Mouse (Mus musculus): ENCODE data around the gene Foxg1. TPM values are rescaled to one million over a fixed set of nuclear protein-coding genes. Genes with fewer than 3 reads are reported as not detected.
A peak's percentile ranks its signal among the peaks of the same experiment; 100 is the strongest.

The Foxg1 gene
- total RNA-seq, 2 experiments from 2014 or later = not detected

DNA sequence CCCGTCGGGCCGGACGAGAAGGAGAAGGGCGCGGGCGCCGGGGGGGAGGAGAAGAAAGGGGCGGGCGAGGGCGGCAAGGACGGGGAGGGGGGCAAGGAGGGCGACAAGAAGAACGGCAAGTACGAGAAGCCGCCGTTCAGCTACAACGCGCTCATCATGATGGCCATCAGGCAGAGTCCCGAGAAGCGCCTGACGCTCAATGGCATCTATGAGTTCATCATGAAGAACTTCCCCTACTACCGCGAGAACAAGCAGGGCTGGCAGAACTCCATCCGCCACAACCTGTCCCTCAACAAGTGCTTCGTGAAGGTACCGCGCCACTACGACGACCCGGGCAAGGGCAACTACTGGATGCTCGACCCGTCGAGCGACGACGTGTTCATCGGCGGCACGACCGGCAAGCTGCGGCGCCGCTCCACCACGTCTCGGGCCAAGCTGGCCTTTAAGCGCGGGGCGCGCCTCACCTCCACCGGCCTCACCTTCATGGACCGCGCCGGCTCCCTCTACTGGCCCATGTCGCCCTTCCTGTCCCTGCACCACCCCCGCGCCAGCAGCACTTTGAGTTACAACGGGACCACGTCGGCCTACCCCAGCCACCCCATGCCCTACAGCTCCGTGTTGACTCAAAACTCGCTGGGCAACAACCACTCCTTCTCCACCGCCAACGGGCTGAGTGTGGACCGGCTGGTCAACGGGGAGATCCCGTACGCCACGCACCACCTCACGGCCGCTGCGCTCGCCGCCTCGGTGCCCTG, 2.6 kb downstream of the Foxg1 start, which contains the start of gene Gm43517:
Gm43517 (plus strand) TSS at position 299 of the 755 bp plus-strand sequence.
- DNase-seq = peak in 1 of 2 experiments; percentile 11
- intact Hi-C loops (cut with DNase I) = no loop called here

DNA sequence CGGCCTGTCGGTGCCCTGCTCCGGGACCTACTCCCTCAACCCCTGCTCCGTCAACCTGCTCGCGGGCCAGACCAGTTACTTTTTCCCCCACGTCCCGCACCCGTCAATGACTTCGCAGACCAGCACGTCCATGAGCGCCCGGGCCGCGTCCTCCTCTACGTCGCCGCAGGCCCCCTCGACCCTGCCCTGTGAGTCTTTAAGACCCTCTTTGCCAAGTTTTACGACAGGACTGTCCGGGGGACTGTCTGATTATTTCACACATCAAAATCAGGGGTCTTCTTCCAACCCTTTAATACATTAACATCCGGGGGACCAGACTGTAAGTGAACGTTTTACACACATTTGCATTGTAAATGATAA, 3.2 kb downstream of the Foxg1 start:
- DNase-seq = no peak
- intact Hi-C loops (cut with DNase I) = no loop called here

DNA sequence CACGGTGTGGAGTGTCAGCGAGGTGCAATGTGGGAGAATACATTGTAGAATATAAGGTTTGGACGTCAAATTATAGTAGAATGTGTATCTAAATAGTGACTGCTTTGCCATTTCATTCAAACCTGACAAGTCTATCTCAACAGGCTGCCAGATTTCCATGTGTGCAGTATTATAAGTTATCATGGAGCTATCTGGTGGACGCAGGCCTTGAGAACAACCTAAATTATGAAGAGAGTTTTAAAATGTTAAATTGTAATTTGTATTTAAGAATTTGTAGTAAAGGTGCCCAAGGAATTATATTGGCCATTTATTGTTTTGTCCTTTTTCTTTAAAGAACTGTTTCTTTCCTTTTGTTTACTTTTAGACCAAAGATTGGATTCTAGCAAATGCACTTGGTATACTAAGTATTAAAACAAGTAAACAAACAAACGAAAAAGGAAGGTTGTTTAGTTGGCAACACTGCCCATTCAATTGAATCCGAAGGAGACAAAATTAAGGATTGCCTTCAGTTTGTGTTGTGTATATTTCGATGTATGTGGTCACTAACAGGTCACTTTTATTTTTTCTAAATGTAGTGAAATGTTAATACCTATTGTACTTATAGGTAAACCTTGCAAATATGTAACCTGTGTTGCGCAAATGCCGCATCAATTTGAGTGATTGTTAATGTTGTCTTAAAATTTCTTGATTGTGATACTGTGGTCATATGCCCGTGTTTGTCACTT, 3.8 kb downstream of the Foxg1 start:
- intact Hi-C loops (cut with DNase I) = no loop called here
- DNase-seq = no peak

DNA sequence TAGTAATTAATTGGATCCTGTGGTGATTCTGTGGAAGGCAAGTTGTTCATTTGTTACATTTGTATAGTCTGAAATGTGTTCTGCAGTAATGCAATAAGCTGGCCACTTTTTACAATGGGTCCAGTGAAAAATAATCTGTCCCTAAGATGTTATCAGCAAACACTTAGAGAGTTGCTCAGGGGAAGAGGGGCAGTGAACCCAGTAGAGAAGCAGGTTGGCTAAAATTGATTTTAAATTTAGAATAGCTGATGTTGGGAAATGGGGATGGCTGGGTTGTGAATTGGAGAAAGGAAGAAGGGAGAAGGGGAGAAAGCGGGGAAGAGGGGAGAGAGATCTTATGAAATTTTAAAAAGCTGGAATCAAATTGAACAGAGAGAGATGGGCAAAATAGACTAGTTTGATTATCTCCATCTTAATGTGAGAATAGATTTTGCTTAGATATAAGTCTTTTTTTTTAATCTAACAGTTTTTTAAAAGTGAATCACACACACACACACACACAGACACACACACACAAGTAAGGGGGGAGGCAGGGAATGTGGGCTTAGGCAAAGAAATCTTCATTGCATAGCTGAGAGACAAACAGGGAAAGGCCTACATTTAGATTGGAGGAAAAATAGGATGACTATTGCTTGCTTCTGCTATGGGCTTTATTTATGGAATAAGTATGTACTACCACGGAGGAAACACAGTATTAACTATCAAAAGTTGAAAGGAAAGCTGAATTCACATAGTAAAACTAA, 5.6 kb downstream of the Foxg1 start:
- DNase-seq = no peak
- intact Hi-C loops (cut with DNase I) = no loop called here

DNA sequence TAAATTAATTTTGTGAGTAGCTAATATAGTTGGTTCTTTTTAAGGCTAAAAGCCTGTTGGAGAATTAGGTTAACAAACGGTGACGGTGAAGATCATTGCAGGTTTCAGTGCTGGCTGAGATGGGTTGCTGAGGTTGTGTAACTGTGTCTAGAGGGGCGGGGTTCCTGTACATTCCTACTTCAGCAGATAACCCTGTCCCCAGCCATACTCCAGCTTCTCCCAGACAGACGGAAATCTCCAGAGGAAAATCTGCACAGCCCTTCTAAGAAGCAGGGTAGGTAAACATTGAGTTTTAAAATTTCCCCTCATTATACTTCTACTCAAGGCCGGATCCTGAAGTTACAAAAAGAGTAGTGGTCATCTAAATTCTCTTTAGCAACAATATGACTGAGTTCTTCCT, 7.2 kb downstream of the Foxg1 start:
- intact Hi-C loops (cut with DNase I) = no loop called here
- no peak for DNase-seq

DNA sequence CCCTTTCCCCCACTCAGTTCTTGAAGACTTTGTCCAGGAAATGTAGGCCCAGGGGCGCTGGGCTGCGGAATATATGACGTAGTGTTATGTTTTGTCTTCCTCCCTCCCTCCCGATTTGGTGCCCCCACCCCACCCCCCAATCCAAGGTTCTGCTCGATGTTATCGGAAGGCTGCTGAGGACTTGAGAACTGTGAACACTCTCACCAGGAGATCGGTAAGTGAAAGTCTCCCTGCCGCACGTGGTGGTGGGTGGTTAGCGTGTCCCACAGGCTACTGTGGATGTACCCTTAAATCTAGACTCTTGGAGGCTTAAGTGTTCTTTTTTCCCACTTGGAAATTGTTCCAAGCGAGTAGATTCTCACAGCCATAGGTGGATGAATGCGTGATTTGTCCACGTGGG, 7.8 kb downstream of the Foxg1 start:
- no peak for DNase-seq
- intact Hi-C loops (cut with DNase I) = no loop called here

DNA sequence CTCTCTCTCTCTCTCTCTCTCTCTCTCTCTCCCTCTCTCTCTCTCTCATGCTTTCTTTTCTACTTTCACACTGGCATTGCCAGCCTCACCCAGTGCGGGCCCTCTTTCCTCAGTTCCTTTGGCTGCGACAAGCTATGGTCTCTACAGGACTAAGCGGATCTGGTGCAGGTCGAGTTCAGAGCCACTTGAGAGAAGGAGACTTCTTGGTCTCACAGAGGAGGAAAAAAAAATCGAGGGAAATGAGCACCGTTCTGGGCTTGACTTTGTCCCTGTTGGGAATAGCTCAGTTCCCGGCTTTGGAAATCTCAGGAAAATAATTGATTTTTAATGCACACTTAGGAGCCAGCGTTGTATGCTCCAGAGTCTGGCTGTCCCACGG, 8.5 kb downstream of the Foxg1 start:
- intact Hi-C loops (cut with DNase I) = no loop called here
- no peak for DNase-seq

DNA sequence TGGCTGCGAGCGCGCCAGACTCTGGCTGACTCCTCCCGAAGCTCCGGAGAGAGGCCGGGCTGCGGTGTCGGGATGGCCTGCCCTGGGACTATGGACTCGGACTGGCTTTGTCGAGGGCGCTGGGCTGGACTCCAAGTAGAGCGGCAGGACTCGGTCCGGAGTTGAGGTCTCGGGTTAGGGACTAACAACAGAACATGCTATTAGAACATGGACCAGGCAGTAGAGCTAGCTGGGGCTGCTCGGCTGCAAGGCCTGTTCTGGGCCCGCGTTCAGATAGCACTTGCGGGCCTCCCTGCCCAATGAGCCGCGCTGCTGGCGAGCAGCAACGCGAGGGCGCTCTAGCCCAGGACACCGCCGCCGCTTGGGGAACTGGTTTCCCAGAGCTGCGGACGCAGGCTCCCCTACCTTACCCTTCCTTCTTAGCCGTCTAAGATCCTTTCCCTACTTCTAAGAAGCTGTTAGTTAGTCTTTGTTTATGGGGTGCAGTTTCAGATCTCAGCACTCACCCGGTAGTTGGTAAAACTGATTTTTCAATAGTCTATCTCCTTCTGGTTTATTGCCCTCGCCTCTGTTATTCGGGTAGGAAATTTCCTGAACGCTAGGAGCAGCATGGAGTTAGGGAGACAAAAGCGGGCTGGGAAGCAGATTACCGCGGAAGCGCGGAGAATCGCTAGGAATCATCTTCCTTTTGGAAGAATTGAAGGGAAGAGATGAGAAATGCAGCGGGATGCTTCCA, 9.0 kb downstream of the Foxg1 start:
- intact Hi-C loops (cut with DNase I) = no loop called here
- peak in 1 of 2 experiments; percentile 12 for DNase-seq

DNA sequence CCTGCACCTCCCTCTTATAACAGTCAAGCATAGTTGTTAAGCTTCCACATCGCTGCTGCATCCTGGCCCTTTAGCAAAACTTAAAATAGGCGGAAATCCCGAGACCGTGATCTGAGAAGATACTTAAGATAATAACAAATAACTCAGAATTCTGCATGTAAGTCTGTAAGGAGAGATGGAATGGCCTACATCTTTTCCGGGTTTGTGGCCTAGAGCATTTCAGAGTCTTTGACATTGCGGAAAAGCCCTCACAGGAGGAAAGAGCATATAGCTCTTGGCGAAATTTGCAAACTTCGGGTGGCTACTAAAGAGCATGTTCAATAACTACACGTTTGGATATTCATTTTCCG, 9.6 kb downstream of the Foxg1 start:
- DNase-seq = no peak
- intact Hi-C loops (cut with DNase I) = no loop called here

DNA sequence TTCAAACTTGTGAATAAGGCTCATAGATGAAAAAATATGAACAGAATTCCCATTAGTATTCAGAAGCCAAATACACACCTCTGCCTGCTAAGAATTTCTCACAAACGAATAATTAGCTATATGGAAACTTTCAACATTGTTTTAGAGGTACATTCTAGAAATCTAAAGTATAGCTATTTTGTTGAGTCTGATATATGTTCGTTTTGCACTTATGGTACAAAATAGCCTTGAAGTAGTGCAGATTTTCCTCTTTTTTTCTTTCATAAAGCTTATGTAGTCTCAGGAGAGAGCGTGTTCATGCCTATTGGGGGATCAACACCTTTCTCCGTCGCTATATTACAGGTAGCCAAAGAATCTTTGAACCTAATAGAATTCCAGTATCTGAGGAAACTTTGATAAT, 10.4 kb downstream of the Foxg1 start:
- DNase-seq = no peak
- intact Hi-C loops (cut with DNase I) = no loop called here

DNA sequence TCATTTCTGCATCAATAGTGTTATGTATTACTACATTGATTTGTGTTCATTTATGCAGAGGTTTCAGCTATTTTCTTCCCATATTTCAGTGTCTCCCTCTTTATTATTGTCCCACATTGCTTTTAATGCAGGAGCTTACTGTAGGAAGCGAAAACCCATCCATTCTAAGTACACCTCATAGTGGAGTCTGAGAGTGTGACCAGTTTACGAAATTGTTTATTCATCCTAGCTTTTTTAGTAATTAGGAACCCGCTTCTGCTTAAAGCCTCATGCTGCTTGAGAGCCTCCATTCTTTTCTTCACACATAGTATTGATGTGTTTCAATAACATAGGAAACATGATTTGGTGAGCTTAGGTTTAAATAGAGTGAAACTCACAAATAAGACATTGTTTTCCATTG, 11.2 kb downstream of the Foxg1 start:
- no peak for DNase-seq
- intact Hi-C loops (cut with DNase I) = no loop called here

DNA sequence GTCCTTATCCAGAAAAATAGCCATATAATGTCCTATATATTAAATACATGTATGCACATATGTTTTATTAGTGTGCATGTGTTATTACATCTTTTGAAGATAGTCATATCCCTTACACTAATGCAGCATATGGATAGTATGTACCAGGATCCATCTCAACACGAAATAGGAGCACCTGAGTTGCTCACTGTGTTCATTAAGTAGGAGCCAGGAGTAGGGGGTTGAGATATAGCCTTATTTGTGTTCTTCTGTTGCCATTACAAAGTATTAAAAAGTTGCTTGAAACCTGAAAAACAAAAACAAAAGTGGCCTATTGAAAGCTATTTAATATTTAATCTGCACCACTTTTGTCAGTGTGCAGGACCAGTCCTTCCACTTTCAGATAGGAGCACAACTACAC, 11.7 kb downstream of the Foxg1 start:
- DNase-seq = no peak
- intact Hi-C loops (cut with DNase I) = no loop called here

DNA sequence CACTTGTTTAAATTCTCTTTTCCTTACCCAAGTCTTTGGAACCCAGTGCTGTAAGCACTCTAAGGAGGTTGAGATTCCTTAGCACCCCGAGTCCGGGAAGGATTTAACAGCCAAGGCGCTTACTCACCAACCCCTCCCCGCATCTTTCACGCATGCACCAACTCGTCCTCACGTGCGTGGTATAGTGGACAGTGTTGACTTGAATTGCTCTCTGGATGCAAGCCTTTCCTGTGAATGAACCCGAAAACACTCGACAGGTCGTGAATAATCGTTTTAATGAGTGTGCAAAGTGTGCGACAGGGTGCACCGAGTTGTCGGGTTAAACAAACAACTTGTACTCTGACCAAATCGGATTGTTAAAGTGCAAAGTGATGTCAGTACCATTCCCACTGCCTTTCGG, 12.4 kb downstream of the Foxg1 start:
- intact Hi-C loops (cut with DNase I) = no loop called here
- DNase-seq = no peak

DNA sequence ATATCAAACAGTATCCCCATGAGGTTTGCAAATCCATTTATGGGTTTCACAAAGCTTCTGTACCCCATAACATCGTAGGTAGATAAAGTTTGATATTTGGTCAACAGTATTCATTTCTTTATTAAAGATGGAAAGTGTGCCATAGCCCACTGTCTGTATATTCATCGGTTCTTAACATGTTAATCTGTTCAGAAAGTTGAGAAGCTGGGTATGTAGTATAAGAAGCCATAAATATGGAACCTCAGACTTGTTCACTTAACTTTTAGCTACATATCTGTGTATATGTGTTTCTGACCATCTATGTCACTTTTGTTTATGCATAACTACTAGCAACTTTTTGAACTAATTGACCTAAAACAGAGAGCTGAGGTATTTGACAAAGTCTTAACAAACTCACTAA, 13.5 kb downstream of the Foxg1 start:
- DNase-seq = no peak
- intact Hi-C loops (cut with DNase I) = no loop called here

DNA sequence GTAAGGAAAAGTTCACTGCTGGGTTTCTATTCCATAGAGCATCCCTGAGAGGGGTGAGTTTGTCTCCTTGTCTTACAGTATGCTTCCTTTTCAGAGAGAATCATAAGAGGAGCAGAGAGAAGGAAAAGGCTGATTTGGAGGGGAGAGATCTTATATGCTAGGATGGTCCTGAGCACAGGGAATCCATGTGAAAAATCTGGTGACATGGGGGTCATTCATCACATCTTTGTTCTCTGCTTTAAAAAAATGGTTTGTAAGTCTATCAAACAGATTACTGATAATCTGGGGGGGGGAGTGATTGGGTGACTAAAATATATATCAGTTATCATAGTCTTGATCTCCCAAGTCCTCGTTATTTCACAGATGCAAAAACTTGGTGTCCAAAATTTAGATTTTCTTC, 14.3 kb downstream of the Foxg1 start:
- DNase-seq = no peak
- intact Hi-C loops (cut with DNase I) = no loop called here

DNA sequence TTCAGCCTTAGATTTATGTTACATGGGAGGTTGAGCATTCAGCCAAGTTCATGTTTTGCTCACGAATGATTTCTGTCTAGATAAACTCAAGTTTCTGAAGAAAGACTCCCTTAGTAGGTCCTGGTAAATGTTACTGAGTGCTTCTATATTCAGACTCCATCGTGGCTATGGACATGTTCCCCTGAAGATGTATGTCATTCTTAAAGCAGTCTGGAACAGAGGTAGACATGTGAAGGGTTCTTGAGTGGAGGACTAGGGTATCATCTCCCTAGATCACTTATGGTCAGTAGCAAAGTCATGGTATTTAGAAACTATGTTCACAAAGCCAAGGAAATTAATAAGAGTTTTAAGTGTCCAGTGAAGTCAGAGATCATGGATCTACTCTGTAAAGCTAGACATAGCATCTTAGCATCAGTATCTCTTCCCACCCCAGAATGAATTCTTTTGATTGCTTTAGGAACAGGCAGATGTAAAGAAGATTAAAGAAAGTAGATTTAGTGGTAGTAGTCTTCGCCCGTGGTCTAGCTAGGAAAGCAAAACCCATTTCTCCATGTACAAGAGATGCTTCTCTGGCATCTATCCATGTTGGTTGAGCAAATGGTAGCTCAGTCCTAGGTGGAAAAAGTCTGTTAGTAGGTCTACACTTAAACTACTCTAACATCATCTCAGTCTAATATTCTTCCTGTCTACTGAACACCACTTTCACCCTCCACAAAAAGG, 15.1 kb downstream of the Foxg1 start:
- no peak for DNase-seq
- intact Hi-C loops (cut with DNase I) = no loop called here

DNA sequence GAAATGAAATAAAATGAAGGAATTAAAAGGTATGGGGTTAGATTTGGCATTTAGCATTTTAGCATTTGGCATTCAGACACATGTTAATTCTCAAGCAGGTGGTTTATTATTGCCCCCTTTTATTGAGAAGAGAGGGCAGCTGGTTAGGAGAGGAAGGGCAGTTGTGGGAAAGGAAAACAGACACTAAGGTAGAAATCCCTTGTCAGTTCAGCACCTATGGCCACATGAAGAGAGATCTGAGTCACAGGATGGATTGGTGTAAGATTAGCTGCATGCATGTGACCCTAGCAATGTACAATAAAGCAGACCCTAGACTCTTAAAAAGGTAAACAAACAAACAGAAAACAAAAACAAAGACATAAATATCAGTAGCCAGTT, 15.7 kb downstream of the Foxg1 start:
- intact Hi-C loops (cut with DNase I) = no loop called here
- no peak for DNase-seq

DNA sequence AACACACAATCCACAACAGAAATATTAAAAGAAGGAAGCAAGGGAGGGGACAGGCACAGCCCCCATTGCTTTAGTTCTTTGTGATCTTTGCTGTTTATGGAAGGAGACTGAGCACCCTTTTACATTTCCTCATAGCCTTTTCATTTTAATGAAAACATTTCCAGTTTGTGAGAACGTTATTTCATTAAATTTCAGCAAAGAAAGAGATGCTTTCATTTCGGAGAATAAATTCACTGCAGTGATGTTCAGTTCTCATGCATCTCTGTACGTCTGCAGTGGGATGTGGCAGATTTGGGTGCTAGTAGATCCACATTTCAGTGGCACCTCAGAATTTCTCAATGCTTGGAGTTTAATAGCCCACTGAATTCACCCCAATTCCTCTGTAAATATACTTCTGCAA, 16.2 kb downstream of the Foxg1 start:
- intact Hi-C loops (cut with DNase I) = no loop called here
- DNase-seq = no peak

DNA sequence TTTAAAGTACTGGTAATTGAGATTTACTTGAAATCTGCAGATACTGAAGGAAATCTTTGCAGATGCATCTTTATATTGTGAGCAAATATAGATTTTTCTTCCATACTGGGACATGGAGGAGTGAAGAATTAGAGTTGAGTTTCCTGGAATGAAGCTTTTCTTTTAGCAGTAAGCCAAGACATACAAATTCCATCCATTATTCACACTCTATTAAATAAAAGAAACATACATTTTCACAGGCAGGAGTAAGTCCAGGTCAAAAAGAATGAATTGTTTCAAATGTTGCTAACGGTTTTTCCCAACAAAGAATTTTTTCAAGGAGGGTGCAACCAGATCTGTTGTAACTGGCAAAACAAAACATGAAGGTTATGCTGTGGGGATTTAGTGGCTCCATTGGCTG, 17.2 kb downstream of the Foxg1 start:
- intact Hi-C loops (cut with DNase I) = no loop called here
- DNase-seq = no peak

DNA sequence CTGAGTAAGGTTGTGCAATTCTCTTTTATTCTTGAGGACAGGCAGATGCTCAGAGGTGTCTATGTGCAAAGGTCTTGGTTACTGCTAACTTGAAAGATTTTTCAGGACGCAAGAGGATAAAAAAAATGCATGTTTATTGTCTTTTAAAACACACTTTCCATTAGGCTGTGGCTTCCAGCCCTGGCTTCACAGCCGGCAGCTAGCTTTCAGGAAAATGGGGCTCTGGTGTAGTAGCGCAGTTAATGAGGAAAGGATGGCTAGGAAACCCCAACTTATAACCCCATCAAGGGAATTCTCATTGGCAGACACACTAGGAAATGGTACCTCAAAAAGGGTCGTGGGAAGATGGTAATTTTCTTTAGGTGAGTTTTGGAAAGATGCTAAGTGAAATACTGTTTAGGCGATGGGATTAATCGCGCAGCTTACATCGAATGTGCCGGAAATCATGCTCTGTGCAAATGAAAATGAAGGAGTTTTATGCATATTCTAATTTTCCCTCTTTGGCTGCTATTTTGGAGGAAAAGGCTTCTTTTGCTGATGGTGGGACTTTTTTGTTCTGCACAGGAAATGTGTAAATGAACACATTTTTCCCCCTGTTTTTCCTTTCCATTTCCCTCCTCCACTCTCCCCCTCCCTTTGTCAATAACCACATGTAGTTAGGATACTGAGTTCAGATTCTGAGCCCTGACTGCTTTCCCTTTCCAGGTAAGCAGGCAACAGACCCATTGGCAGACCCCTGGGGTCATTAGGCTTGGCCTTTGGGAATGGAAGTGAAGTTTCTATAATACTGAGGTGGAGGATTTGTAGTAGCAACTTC, 17.8 kb downstream of the Foxg1 start:
- DNase-seq = no peak
- intact Hi-C loops (cut with DNase I) = no loop called here

Measured in gastrocnemius, postnatal 36 days (tissue).